Mouse (Mus musculus): ENCODE measurements around the gene Mrpl17. TPM values are rescaled to one million over a fixed set of nuclear protein-coding genes. Genes with fewer than 3 reads are reported as not detected.

Mrpl17 gene
- 137 TPM for polyA plus RNA-seq (2014; fragmentation: Illumina TruSeq; extraction: RNeasy Lipid Tissue Mini Kit (QIAGEN cat#74804); ENCODE audit: insufficient read depth, low read depth, low replicate concordance)

DNA sequence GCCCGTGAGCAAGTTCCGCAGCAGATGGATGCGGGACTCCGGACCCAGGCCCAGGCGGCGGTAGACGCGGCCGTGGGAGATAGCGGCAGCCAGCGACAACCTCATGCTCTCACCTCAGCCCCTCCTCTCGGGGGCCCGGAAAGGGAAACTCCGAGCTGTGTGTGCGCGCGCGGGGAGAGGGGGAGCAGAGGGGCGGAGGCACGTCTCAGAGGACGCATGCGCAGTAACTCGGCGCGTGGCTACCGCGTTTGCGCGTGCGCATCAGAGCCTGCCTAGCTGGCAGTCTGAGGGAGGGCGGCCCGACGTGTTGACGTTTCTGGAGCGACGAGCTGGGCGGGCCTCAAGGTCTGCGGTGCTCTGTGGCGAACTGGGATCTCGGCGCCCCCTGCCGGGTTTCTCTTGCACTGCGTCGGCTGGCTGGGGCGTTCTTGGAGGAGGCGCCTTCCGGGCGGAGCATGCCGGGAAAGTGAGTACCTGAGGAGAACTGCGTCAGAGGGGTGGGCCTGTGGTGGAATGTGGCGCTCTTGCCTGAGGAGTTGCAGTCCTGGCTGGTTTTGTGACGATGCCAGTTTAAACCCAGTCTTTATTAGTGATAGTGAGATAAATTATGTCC lies at the start of gene Mrpl17:
TSS of gene Mrpl17 (minus strand) at position 223 of the 613 bp plus-strand sequence.

DNA sequence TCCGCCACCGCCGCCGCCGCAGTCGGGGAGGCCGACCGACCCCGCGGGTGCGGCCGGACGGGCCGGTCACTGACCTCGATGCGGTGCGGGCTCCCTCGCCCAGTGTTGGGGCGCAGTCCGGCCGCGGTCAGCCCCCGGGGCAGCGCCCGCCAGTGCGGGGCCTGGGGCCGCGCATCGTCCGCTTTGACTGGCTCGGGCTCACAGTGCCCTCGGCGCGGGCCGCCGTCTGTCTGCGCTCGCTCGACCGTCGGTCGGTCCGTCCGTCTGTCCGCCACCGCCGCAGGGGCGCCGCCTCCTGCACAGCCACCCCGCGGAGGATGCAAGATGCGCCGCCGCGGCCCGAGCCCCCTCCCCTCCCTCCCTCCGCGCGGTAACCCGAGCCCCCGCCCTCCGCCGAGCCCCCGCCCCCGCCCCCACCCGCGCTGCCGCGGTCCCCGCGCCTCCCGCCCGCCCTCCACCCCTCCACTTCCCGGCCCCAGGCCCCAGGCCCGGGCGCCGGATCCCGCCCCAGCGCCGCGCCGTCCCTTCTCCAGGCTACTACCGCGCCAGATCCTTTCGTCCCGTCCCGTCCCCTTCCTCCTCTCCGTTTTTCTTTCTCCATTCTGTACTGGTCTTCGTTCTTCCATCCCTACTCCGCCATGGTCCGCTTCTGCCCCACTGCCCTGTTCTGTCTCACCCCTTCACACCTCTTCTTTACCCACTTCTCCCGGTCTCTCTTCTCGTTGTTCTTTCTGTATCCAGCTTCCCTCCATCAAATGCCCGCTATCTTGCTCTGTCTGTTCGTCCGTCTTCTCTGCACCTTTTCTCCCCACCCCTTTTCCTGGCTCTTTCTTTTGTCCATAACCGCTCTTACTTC lies 23.4 kb downstream of the Mrpl17 start, which contains the start of gene Dchs1:
TSS of gene Dchs1 (minus strand) at position 370 of the 856 bp plus-strand sequence.

Other genes starting within 250 kb of the Mrpl17 start
- 47.5 TPM for gene Apbb1, start 229.4 kb downstream of the Mrpl17 start, polyA plus RNA-seq (2014; fragmentation: Illumina TruSeq; extraction: RNeasy Lipid Tissue Mini Kit (QIAGEN cat#74804); ENCODE audit: insufficient read depth, low read depth, low replicate concordance)
- gene Hpx, start 211.0 kb downstream of the Mrpl17 start, polyA plus RNA-seq (2014; fragmentation: Illumina TruSeq; extraction: RNeasy Lipid Tissue Mini Kit (QIAGEN cat#74804); ENCODE audit: insufficient read depth, low read depth, low replicate concordance), result 1.7 TPM
- 57.8 TPM for gene Trim3, start 177.5 kb downstream of the Mrpl17 start, polyA plus RNA-seq (2014; fragmentation: Illumina TruSeq; extraction: RNeasy Lipid Tissue Mini Kit (QIAGEN cat#74804); ENCODE audit: insufficient read depth, low read depth, low replicate concordance)
- gene Timm10b, start 171.0 kb downstream of the Mrpl17 start, polyA plus RNA-seq (2014; fragmentation: Illumina TruSeq; extraction: RNeasy Lipid Tissue Mini Kit (QIAGEN cat#74804); ENCODE audit: insufficient read depth, low read depth, low replicate concordance), result 129 TPM
- gene Arfip2, start 170.7 kb downstream of the Mrpl17 start, polyA plus RNA-seq (2014; fragmentation: Illumina TruSeq; extraction: RNeasy Lipid Tissue Mini Kit (QIAGEN cat#74804); ENCODE audit: insufficient read depth, low read depth, low replicate concordance), result 29.0 TPM
- 16.7 TPM for gene Gm45799, start 170.5 kb downstream of the Mrpl17 start, polyA plus RNA-seq (2014; fragmentation: Illumina TruSeq; extraction: RNeasy Lipid Tissue Mini Kit (QIAGEN cat#74804); ENCODE audit: insufficient read depth, low read depth, low replicate concordance)
- 0.89 TPM for gene Dnhd1, start 160.3 kb downstream of the Mrpl17 start, polyA plus RNA-seq (2014; fragmentation: Illumina TruSeq; extraction: RNeasy Lipid Tissue Mini Kit (QIAGEN cat#74804); ENCODE audit: insufficient read depth, low read depth, low replicate concordance)
- gene Ilk, start 74.5 kb downstream of the Mrpl17 start, polyA plus RNA-seq (2014; fragmentation: Illumina TruSeq; extraction: RNeasy Lipid Tissue Mini Kit (QIAGEN cat#74804); ENCODE audit: insufficient read depth, low read depth, low replicate concordance), result 157 TPM
- gene Rrp8, start 73.7 kb downstream of the Mrpl17 start, polyA plus RNA-seq (2014; fragmentation: Illumina TruSeq; extraction: RNeasy Lipid Tissue Mini Kit (QIAGEN cat#74804); ENCODE audit: insufficient read depth, low read depth, low replicate concordance), result 10.1 TPM
- 159 TPM for gene Taf10, start 66.7 kb downstream of the Mrpl17 start, polyA plus RNA-seq (2014; fragmentation: Illumina TruSeq; extraction: RNeasy Lipid Tissue Mini Kit (QIAGEN cat#74804); ENCODE audit: insufficient read depth, low read depth, low replicate concordance)
- 42.1 TPM for gene Tpp1, start 58.9 kb downstream of the Mrpl17 start, polyA plus RNA-seq (2014; fragmentation: Illumina TruSeq; extraction: RNeasy Lipid Tissue Mini Kit (QIAGEN cat#74804); ENCODE audit: insufficient read depth, low read depth, low replicate concordance)
- gene Dchs1, start 23.4 kb downstream of the Mrpl17 start, polyA plus RNA-seq (2014; fragmentation: Illumina TruSeq; extraction: RNeasy Lipid Tissue Mini Kit (QIAGEN cat#74804); ENCODE audit: insufficient read depth, low read depth, low replicate concordance), result 1.6 TPM
- 9.1 TPM for gene Gm4070, start 142.9 kb upstream of the Mrpl17 start, polyA plus RNA-seq (2014; fragmentation: Illumina TruSeq; extraction: RNeasy Lipid Tissue Mini Kit (QIAGEN cat#74804); ENCODE audit: insufficient read depth, low read depth, low replicate concordance)